Mouse (Mus musculus) small intestine, adult 2 months (tissue): ENCODE measurements around the gene Epb41l4b.

Source experiments
- CTCF ChIP-seq: fragments of 200-500 bp; IDR thresholded peaks from 2 replicates; pipeline ENCODE4 v1.5.1; 2012; ENCODE audit warnings: low read depth, mild to moderate bottlenecking, control low read depth, inconsistent platforms, low read length, moderate library complexity, mixed read lengths; ENCODE audit not compliant: insufficient replicate concordance, insufficient read length; ENCODE audit errors: extremely low read depth
- POLR2A ChIP-seq: fragments of 200-500 bp; IDR thresholded peaks from 2 replicates; pipeline ENCODE4 v1.6.1; 2012; ENCODE audit warnings: low read depth, mild to moderate bottlenecking, control low read depth, inconsistent platforms, low read length, moderate library complexity

DNA sequence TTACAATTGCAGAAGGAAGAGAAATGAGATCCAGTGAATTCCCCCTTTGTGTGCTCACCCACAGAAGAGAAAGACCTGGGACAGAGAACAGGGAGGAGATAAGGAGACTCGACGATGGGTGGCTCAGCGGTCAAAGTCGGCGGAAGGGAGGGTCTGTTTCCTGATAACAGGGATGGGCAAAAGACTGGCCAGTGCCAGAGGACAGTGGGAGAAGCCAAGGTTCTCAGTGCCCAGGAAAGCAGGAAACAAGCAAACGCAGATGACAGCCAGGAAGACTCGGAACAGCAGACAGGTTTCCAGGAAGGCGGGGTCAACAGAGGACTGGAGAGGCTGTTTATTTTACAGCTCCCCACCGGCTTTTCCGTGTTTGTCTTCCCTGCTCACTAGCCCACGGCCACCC is 20.2 kb downstream of the Epb41l4b start:
- no peak for TF ChIP-seq CTCF
- TF ChIP-seq POLR2A = no peak
